Mouse (Mus musculus): ENCODE results near the gene Dnah6. TPM values are rescaled to one million over a fixed set of nuclear protein-coding genes. Genes with fewer than 3 reads are reported as not detected.

Gene Dnah6
- total and polyA plus RNA-seq, 2 experiments from 2014 or later: 0.22 to 2.2 TPM

GRCm38 (mm10) chr6:72981851-72982250, 239.6 kb downstream of the Dnah6 start:
- H3K27ac ChIP-seq (ENCODE audit: low read depth, low read length): no peak overlapping the region
- no peaks in the 10 kb centered on the region for H3K4me1 ChIP-seq (ENCODE audit: insufficient read depth, low read length)
- H3K36me3 ChIP-seq (ENCODE audit: insufficient read depth, low read length): no peaks in the 10 kb centered on the region
- H3K4me3 ChIP-seq (ENCODE audit: low read depth, low read length): no peak overlapping the region
- no peak for TF ChIP-seq CTCF (IDR thresholded peaks at IDR 0.05)
- ATAC-seq (ENCODE audit: low FRiP score) (no peak), DNase-seq (ENCODE audit: low spot score) (no peak)
- no peak overlapping the region for H3K4me2 ChIP-seq (ENCODE audit: low read depth, low read length, poor library complexity, severe bottlenecking)
- no peaks in the 10 kb centered on the region for H3K9me3 ChIP-seq (ENCODE audit: low read length)
- no peak overlapping the region for H3K9ac ChIP-seq (replicated peaks; ENCODE audit: low read length, poor library complexity, severe bottlenecking)
- no peaks in the 10 kb centered on the region for H3K27me3 ChIP-seq (ENCODE audit: insufficient read depth, low read length)
- WGBS: 75% methylated on average over 6 of the region's 6 CpGs

GRCm38 (mm10) chr6:72981124-72981651, 240.3 kb downstream of the Dnah6 start:
- H3K27ac ChIP-seq (ENCODE audit: low read depth, low read length): no peak overlapping the region
- H3K27me3 ChIP-seq (ENCODE audit: insufficient read depth, low read length): no peaks in the 10 kb centered on the region
- H3K36me3 ChIP-seq (ENCODE audit: insufficient read depth, low read length): no peaks in the 10 kb centered on the region
- no peaks in the 10 kb centered on the region for H3K4me1 ChIP-seq (ENCODE audit: insufficient read depth, low read length)
- H3K4me3 ChIP-seq (ENCODE audit: low read depth, low read length): no peak overlapping the region
- ATAC-seq (ENCODE audit: low FRiP score) (no peak), DNase-seq (ENCODE audit: low spot score) (no peak)
- H3K9me3 ChIP-seq (ENCODE audit: low read length): no peaks in the 10 kb centered on the region
- no peak overlapping the region for H3K9ac ChIP-seq (replicated peaks; ENCODE audit: low read length, poor library complexity, severe bottlenecking)
- H3K4me2 ChIP-seq (ENCODE audit: low read depth, low read length, poor library complexity, severe bottlenecking): no peak overlapping the region
- WGBS: 44% methylated on average over 9 of the region's 9 CpGs
- no peak for TF ChIP-seq CTCF (IDR thresholded peaks at IDR 0.05)

GRCm38 (mm10) chr6:72976866-72977265, 244.6 kb downstream of the Dnah6 start:
- no peaks in the 10 kb centered on the region for H3K4me1 ChIP-seq (ENCODE audit: insufficient read depth, low read length)
- WGBS: 83% methylated on average over 2 of the region's 2 CpGs
- no peak for ATAC-seq (ENCODE audit: low FRiP score)

GRCm38 (mm10) chr6:72971074-72971473, 250.4 kb downstream of the Dnah6 start:
- DNase-seq (ENCODE audit: low spot score) (no peak), ATAC-seq (ENCODE audit: low FRiP score) (no peak)
- Histone ChIP-seq H3K9ac (replicated peaks; ENCODE audit: low read length, poor library complexity, severe bottlenecking) (no peak overlapping the region), H3K9me3 (ENCODE audit: low read length) (no peaks in the 10 kb centered on the region), H3K27ac (ENCODE audit: low read depth, low read length) (no peak overlapping the region), H3K4me1 (ENCODE audit: insufficient read depth, low read length) (no peaks in the 10 kb centered on the region), H3K4me2 (ENCODE audit: low read depth, low read length, poor library complexity, severe bottlenecking) (no peak overlapping the region), H3K4me3 (ENCODE audit: low read depth, low read length) (no peak overlapping the region), H3K36me3 (ENCODE audit: insufficient read depth, low read length) (no peaks in the 10 kb centered on the region), H3K27me3 (ENCODE audit: insufficient read depth, low read length) (no peaks in the 10 kb centered on the region)
- 68% methylated on average over 3 of the region's 3 CpGs for WGBS
- TF ChIP-seq CTCF (IDR thresholded peaks at IDR 0.05): no peak

More at GRCm38 (mm10) chr6:72976866-72977265, 244.6 kb downstream of the Dnah6 start:
- no peaks in the 10 kb centered on the region for H3K27me3 ChIP-seq (ENCODE audit: insufficient read depth, low read length)
- H3K9ac ChIP-seq (replicated peaks; ENCODE audit: low read length, poor library complexity, severe bottlenecking): no peak overlapping the region
- no peak overlapping the region for H3K4me2 ChIP-seq (ENCODE audit: low read depth, low read length, poor library complexity, severe bottlenecking)
- no peak overlapping the region for H3K4me3 ChIP-seq (ENCODE audit: low read depth, low read length)
- no peak overlapping the region for H3K27ac ChIP-seq (ENCODE audit: low read depth, low read length)
- no peak for TF ChIP-seq CTCF (IDR thresholded peaks at IDR 0.05)
- no peaks in the 10 kb centered on the region for H3K36me3 ChIP-seq (ENCODE audit: insufficient read depth, low read length)
- no peak for DNase-seq (ENCODE audit: low spot score)
- H3K9me3 ChIP-seq (ENCODE audit: low read length): no peaks in the 10 kb centered on the region

GRCm38 (mm10) chr6:72969787-72970186, 251.7 kb downstream of the Dnah6 start:
- WGBS: 66% methylated on average over 3 of the region's 3 CpGs
- Histone ChIP-seq H3K9me3 (ENCODE audit: low read length) (no peaks in the 10 kb centered on the region), H3K36me3 (ENCODE audit: insufficient read depth, low read length) (no peaks in the 10 kb centered on the region), H3K27ac (ENCODE audit: low read depth, low read length) (no peak overlapping the region), H3K4me3 (ENCODE audit: low read depth, low read length) (no peak overlapping the region), H3K4me2 (ENCODE audit: low read depth, low read length, poor library complexity, severe bottlenecking) (no peak overlapping the region), H3K27me3 (ENCODE audit: insufficient read depth, low read length) (no peaks in the 10 kb centered on the region), H3K4me1 (ENCODE audit: insufficient read depth, low read length) (no peaks in the 10 kb centered on the region), H3K9ac (replicated peaks; ENCODE audit: low read length, poor library complexity, severe bottlenecking) (no peak overlapping the region)
- TF ChIP-seq CTCF (IDR thresholded peaks at IDR 0.05): no peak
- DNase-seq (ENCODE audit: low spot score): no peak
- no peak for ATAC-seq (ENCODE audit: low FRiP score)

Other genes starting within 250 kb of the Dnah6 start
- 38.2 and 39.1 TPM in 2 replicates for gene Suclg1, start 26.7 kb upstream of the Dnah6 start, total RNA-seq (2014; rRNA removed)
- 123 and 129 TPM in 2 replicates for gene Suclg1, start 26.7 kb upstream of the Dnah6 start, polyA plus RNA-seq (2015; fragmentation: Nextera tagmentation; extraction: Ambion mirVana)
- not detected in 2 replicates for gene 4931417E11Rik, start 248.0 kb upstream of the Dnah6 start, total RNA-seq (2014; rRNA removed)
- gene 4931417E11Rik, start 248.0 kb upstream of the Dnah6 start, polyA plus RNA-seq (2015; fragmentation: Nextera tagmentation; extraction: Ambion mirVana): not detected in 2 replicates

Data from midbrain, postnatal 0 days (tissue).